Mouse (Mus musculus) kidney, embryonic 14.5 days (tissue): ENCODE results near the gene Gm17535. TPM values are rescaled to one million over a fixed set of nuclear protein-coding genes. Genes with fewer than 3 reads are reported as not detected.
A peak's percentile ranks its signal among the peaks of the same experiment; 100 is the strongest.
"Not testable (repeated sequence)": the region's sequence is repeated elsewhere in the genome, so short reads cannot be mapped to it uniquely, and the experiment has no call there.

Experiments
- ATAC-seq: fragments of 200-750 bp; cut with Nextera tagmentation; 2 replicates; pipeline ENCODE4 v1.8.0; 2017; ENCODE audit warnings: moderate number of reproducible peaks, mild to moderate bottlenecking, moderate TSS enrichment, moderate library complexity; ENCODE audit not compliant: low FRiP score, low TSS enrichment
- H3K27ac ChIP-seq: fragments of 300-500 bp; sonication (generic); 2 replicates; pipeline ENCODE4 v1.5.1; 2014; ENCODE audit warnings: low read depth, mild to moderate bottlenecking, low read length, moderate library complexity, mixed read lengths
- H3K27me3 ChIP-seq: fragments of 300-500 bp; sonication (generic); 2 replicates; pipeline ENCODE4 v1.6.1; 2014; ENCODE audit warnings: mild to moderate bottlenecking, low read length; ENCODE audit not compliant: control insufficient read depth, insufficient read depth
- H3K36me3 ChIP-seq: fragments of 300-500 bp; sonication (generic); 2 replicates; pipeline ENCODE4 v1.6.1; 2014; ENCODE audit warnings: low read length, mixed read lengths; ENCODE audit not compliant: control insufficient read depth, insufficient read depth
- H3K4me1 ChIP-seq: fragments of 300-500 bp; sonication (generic); 2 replicates; pipeline ENCODE4 v1.6.1; 2014; ENCODE audit warnings: low read length, mixed read lengths; ENCODE audit not compliant: control insufficient read depth, insufficient read depth
- H3K4me2 ChIP-seq: fragments of 300-500 bp; sonication (generic); replicated peaks from 2 replicates; pipeline ENCODE4 v1.6.1; 2014; ENCODE audit warnings: low read depth, mild to moderate bottlenecking, low read length
- H3K4me3 ChIP-seq: fragments of 300-500 bp; sonication (generic); 2 replicates; pipeline ENCODE4 v1.5.1; 2014; ENCODE audit warnings: mild to moderate bottlenecking, low read length
- H3K9ac ChIP-seq: fragments of 300-500 bp; sonication (generic); 2 replicates; pipeline ENCODE4 v1.6.1; 2014; ENCODE audit warnings: low read depth, mild to moderate bottlenecking, low read length, moderate library complexity
- H3K9me3 ChIP-seq: fragments of 300-500 bp; sonication (generic); 2 replicates; pipeline ENCODE4 v1.6.1; 2016; ENCODE audit warnings: low read length; ENCODE audit not compliant: control insufficient read depth
- WGBS: fragments of 180-500 bp; shearing (Covaris S2); extraction: QIAGEN DNeasy Blood & Tissue Kit; methylation state at CpG from one replicate; pipeline ENCODE4 v1.1.7; 2014; 5-methylcytosine and 5-hydroxymethylcytosine counted together
- polyA plus RNA-seq: library from polyadenylated mRNA; unstranded; fragments of >200 nt; fragmentation: Nextera tagmentation; extraction: Ambion mirVana; gene quantifications from 2 replicates; pipeline ENCODE4 v1.2.1, GENCODE M21; 2014

The Gm17535 gene
- polyA plus RNA-seq, 1 experiment from 2014 or later: not detected

- not testable (repeated sequence) for H3K9me3 ChIP-seq, ATAC-seq, H3K27ac ChIP-seq, H3K4me2 ChIP-seq, H3K4me1 ChIP-seq, H3K4me3 ChIP-seq, H3K9ac ChIP-seq, H3K27me3 ChIP-seq, H3K36me3 ChIP-seq
- WGBS: 95% methylated on average over 2 of the region's 7 CpGs
Observed at GRCm38 (mm10) chr9:3012054-3012621, 22.3 kb upstream of the Gm17535 start.

- not testable (repeated sequence) for H3K36me3 ChIP-seq, H3K4me1 ChIP-seq, H3K4me3 ChIP-seq, H3K9ac ChIP-seq, H3K27ac ChIP-seq, H3K9me3 ChIP-seq, H3K4me2 ChIP-seq, H3K27me3 ChIP-seq
- WGBS: no CpG with 5 or more reads among the region's 11 CpGs
- ATAC-seq: peak; percentile 39; the same call in 1 of the 2 replicates
Observed at GRCm38 (mm10) chr9:3012733-3013279, 21.6 kb upstream of the Gm17535 start, which contains the start of gene Gm10721. Gene Gm10721, plus strand, starts transcription at chr9:3013140.

- H3K9ac ChIP-seq, H3K9me3 ChIP-seq, ATAC-seq, H3K4me1 ChIP-seq, H3K36me3 ChIP-seq, H3K27ac ChIP-seq, H3K4me3 ChIP-seq, H3K27me3 ChIP-seq, H3K4me2 ChIP-seq: not testable (repeated sequence)
- WGBS: 61% methylated on average over 4 of the region's 9 CpGs
Observed at GRCm38 (mm10) chr9:3015354-3015753, 19.0 kb upstream of the Gm17535 start, which contains the start of gene Gm10720. Gene Gm10720, plus strand, starts transcription at chr9:3015654.

GRCm38 (mm10) chr9:3015896-3016295 lies 18.5 kb upstream of the Gm17535 start:
- 64% methylated on average over 4 of the region's 6 CpGs for WGBS
- H3K27me3 ChIP-seq, H3K9ac ChIP-seq, H3K4me1 ChIP-seq, H3K4me3 ChIP-seq, H3K36me3 ChIP-seq, H3K4me2 ChIP-seq, H3K9me3 ChIP-seq, ATAC-seq, H3K27ac ChIP-seq: not testable (repeated sequence)

GRCm38 (mm10) chr9:3017108-3017507 lies 17.3 kb upstream of the Gm17535 start, which contains the start of gene Gm10719:
Gene Gm10719, plus strand, starts transcription at chr9:3017408.
- not testable (repeated sequence) for H3K27ac ChIP-seq, H3K9ac ChIP-seq, H3K27me3 ChIP-seq, H3K36me3 ChIP-seq, H3K4me2 ChIP-seq, H3K4me3 ChIP-seq, H3K4me1 ChIP-seq, H3K9me3 ChIP-seq, ATAC-seq
- WGBS: 83% methylated on average over 1 of the region's 9 CpGs

GRCm38 (mm10) chr9:3018944-3019343 lies 15.5 kb upstream of the Gm17535 start:
- H3K4me1 ChIP-seq, ATAC-seq, H3K27me3 ChIP-seq, H3K4me3 ChIP-seq, H3K4me2 ChIP-seq, H3K9me3 ChIP-seq, H3K36me3 ChIP-seq, H3K9ac ChIP-seq, H3K27ac ChIP-seq: not testable (repeated sequence)
- 68% methylated on average over 9 of the region's 9 CpGs for WGBS

GRCm38 (mm10) chr9:3019835-3020727 lies 14.3 kb upstream of the Gm17535 start:
- not testable (repeated sequence) for H3K4me3 ChIP-seq, H3K4me1 ChIP-seq, H3K36me3 ChIP-seq, H3K27me3 ChIP-seq, H3K4me2 ChIP-seq, H3K27ac ChIP-seq, H3K9ac ChIP-seq, H3K9me3 ChIP-seq
- 79% methylated on average over 11 of the region's 19 CpGs for WGBS
- ATAC-seq: 0 out of 2 replicates have a peak, but pooled peaks have one; percentile 65

- H3K4me3 ChIP-seq, H3K27me3 ChIP-seq, H3K9me3 ChIP-seq, H3K9ac ChIP-seq, H3K36me3 ChIP-seq, H3K4me2 ChIP-seq, H3K4me1 ChIP-seq, H3K27ac ChIP-seq, ATAC-seq: not testable (repeated sequence)
- WGBS: 70% methylated on average over 9 of the region's 13 CpGs
Observed at GRCm38 (mm10) chr9:3022316-3023008, 11.9 kb upstream of the Gm17535 start.
